Mouse (Mus musculus) layer of hippocampus, adult 18-20 months (tissue): ENCODE data around the gene Fam3c. TPM values are rescaled to one million over a fixed set of nuclear protein-coding genes. Genes with fewer than 3 reads are reported as not detected.

Experiments used
- total RNA-seq, 2 experiments: library from RNA; stranded (reverse); gene quantifications; 2 replicates each; pipeline ENCODE4 v1.2.3; 2021

Gene Fam3c
- total RNA-seq, 2 experiments from 2014 or later, result 58.3 to 60.5 TPM

Other genes with a start within 250 kb of the Fam3c start
- 1 to 10 TPM; 1.5 to 2.1 TPM for gene Wnt16, start 68.0 kb downstream of the Fam3c start, total RNA-seq